Mouse (Mus musculus) kidney, embryonic 15.5 days (tissue): ENCODE measurements around the gene Plvap. TPM values are rescaled to one million over a fixed set of nuclear protein-coding genes. Genes with fewer than 3 reads are reported as not detected.
A peak's percentile ranks its signal among the peaks of the same experiment; 100 is the strongest.

Source experiments
- ATAC-seq: fragments of 200-750 bp; cut with Nextera tagmentation; replicated peaks from 2 replicates; pipeline ENCODE4 v1.8.0; 2017; ENCODE audit warnings: moderate TSS enrichment; ENCODE audit not compliant: low FRiP score
- H3K27ac ChIP-seq: fragments of 300-500 bp; sonication (generic); 2 replicates; pipeline ENCODE4 v1.5.1; 2015; ENCODE audit warnings: mild to moderate bottlenecking, inconsistent platforms
- H3K27me3 ChIP-seq: fragments of 300-500 bp; sonication (generic); 2 replicates; pipeline ENCODE4 v1.6.1; 2015; ENCODE audit warnings: inconsistent platforms
- H3K36me3 ChIP-seq: fragments of 300-500 bp; sonication (generic); 2 replicates; pipeline ENCODE4 v1.6.1; 2015; ENCODE audit warnings: inconsistent platforms
- H3K4me1 ChIP-seq: fragments of 300-500 bp; sonication (generic); 2 replicates; pipeline ENCODE4 v1.6.1; 2015; ENCODE audit warnings: inconsistent platforms
- H3K4me2 ChIP-seq: fragments of 300-500 bp; sonication (generic); 2 replicates; pipeline ENCODE4 v1.6.1; 2015; ENCODE audit warnings: moderate library complexity, mild to moderate bottlenecking, inconsistent platforms
- H3K4me3 ChIP-seq: fragments of 300-500 bp; sonication (generic); replicated peaks from 2 replicates; pipeline ENCODE4 v1.5.1; 2015; ENCODE audit warnings: mild to moderate bottlenecking, inconsistent platforms
- H3K9ac ChIP-seq: fragments of 300-500 bp; sonication (generic); 2 replicates; pipeline ENCODE4 v1.6.1; 2015; ENCODE audit warnings: mild to moderate bottlenecking, inconsistent platforms
- H3K9me3 ChIP-seq: fragments of 300-500 bp; sonication (generic); replicated peaks from 2 replicates; pipeline ENCODE4 v1.6.1; 2016; ENCODE audit warnings: inconsistent platforms
- WGBS: fragments of 180-500 bp; shearing (Covaris S2); methylation state at CpG from one replicate; pipeline ENCODE4 v1.1.7; 2015; ENCODE audit warnings: mixed read lengths; 5-methylcytosine and 5-hydroxymethylcytosine counted together
- polyA plus RNA-seq: library from polyadenylated mRNA; unstranded; fragments of >200 nt; fragmentation: Nextera tagmentation; extraction: Ambion mirVana; gene quantifications from 2 replicates; pipeline ENCODE4 v1.2.1, GENCODE M21; 2015

Gene Plvap
- polyA plus RNA-seq, 1 experiment from 2014 or later, result 143 TPM

GRCm38 (mm10) chr8:71468916-71469315, 42.6 kb downstream of the Plvap start, which contains the start of gene Dda1:
Gene Dda1 (plus strand): TSS chr8:71469199.
- Histone ChIP-seq H3K4me2 (peak within 1 kb of the TSS; percentile 74), H3K4me3 (peak within 1 kb of the TSS; percentile 70), H3K27me3 (no peaks in the 10 kb centered on the region), H3K27ac (peak within 1 kb of the TSS; percentile 42), H3K9me3 (no peaks in the 10 kb centered on the region), H3K36me3 (peaks cover 46% of the 10 kb centered on the region), H3K9ac (peak within 1 kb of the TSS; percentile 68), H3K4me1 (peaks cover 36% of the 10 kb centered on the region)
- peak; percentile 90 for ATAC-seq
- 0% methylated on average over 47 of the region's 52 CpGs for WGBS

GRCm38 (mm10) chr8:71468001-71468400, 43.6 kb downstream of the Plvap start:
- no peak overlapping the region for H3K4me3 ChIP-seq
- ATAC-seq, result no peak
- no peak overlapping the region for H3K4me2 ChIP-seq
- no peaks in the 10 kb centered on the region for H3K27me3 ChIP-seq
- no peak overlapping the region for H3K9ac ChIP-seq
- WGBS, result 96% methylated on average over 1 of the region's 1 CpGs
- H3K4me1 ChIP-seq, result peaks cover 43% of the 10 kb centered on the region
- peaks cover 37% of the 10 kb centered on the region for H3K36me3 ChIP-seq
- no peak overlapping the region for H3K27ac ChIP-seq
- no peaks in the 10 kb centered on the region for H3K9me3 ChIP-seq

- H3K4me2 ChIP-seq, result no peak overlapping the region
- no peak overlapping the region for H3K27ac ChIP-seq
- no peak overlapping the region for H3K9ac ChIP-seq
- no peaks in the 10 kb centered on the region for H3K9me3 ChIP-seq
- WGBS, result 91% methylated on average over 2 of the region's 2 CpGs
- H3K36me3 ChIP-seq, result peaks cover 29% of the 10 kb centered on the region
- peaks cover 51% of the 10 kb centered on the region for H3K4me1 ChIP-seq
- no peaks in the 10 kb centered on the region for H3K27me3 ChIP-seq
- ATAC-seq, result no peak
- no peak overlapping the region for H3K4me3 ChIP-seq
These were observed 44.4 kb downstream of the Plvap start for GRCm38 (mm10) chr8:71467201-71467600.

GRCm38 (mm10) chr8:71466198-71466597, 45.4 kb downstream of the Plvap start:
- WGBS, result 95% methylated on average over 5 of the region's 5 CpGs
- H3K4me3 ChIP-seq, result no peak overlapping the region
- H3K4me1 ChIP-seq, result peaks cover 50% of the 10 kb centered on the region
- H3K9ac ChIP-seq, result no peak overlapping the region
- peaks cover 25% of the 10 kb centered on the region for H3K36me3 ChIP-seq
- no peak overlapping the region for H3K4me2 ChIP-seq
- H3K9me3 ChIP-seq, result no peaks in the 10 kb centered on the region
- H3K27ac ChIP-seq, result no peak overlapping the region
- H3K27me3 ChIP-seq, result no peaks in the 10 kb centered on the region
- ATAC-seq, result no peak

- WGBS, result 80% methylated on average over 8 of the region's 8 CpGs
- Histone ChIP-seq H3K4me1 (peaks cover 45% of the 10 kb centered on the region), H3K36me3 (peaks cover 28% of the 10 kb centered on the region), H3K4me2 (peak overlapping the region; percentile 89), H3K4me3 (peak overlapping the region; percentile 92), H3K27me3 (no peaks in the 10 kb centered on the region), H3K9me3 (no peaks in the 10 kb centered on the region), H3K27ac (no peak overlapping the region), H3K9ac (no peak overlapping the region)
- ATAC-seq, result no peak
These were observed 45.8 kb downstream of the Plvap start for GRCm38 (mm10) chr8:71465733-71466132.

- under 1% methylated on average over 59 of the region's 59 CpGs for WGBS
- Histone ChIP-seq H3K9ac (peak within 1 kb of the TSS; percentile 79), H3K4me3 (peak within 1 kb of the TSS; percentile 92), H3K4me2 (peak within 1 kb of the TSS; percentile 89), H3K27ac (peak within 1 kb of the TSS; percentile 85), H3K4me1 (peaks cover 36% of the 10 kb centered on the region), H3K9me3 (no peaks in the 10 kb centered on the region), H3K27me3 (no peaks in the 10 kb centered on the region), H3K36me3 (peaks cover 34% of the 10 kb centered on the region)
- ATAC-seq, result peak; percentile 82
These were observed 46.7 kb downstream of the Plvap start, which contains the start of gene Mrpl34 for GRCm38 (mm10) chr8:71464513-71465500. Gene Mrpl34 (plus strand): TSS chr8:71464959.

- peaks cover 33% of the 10 kb centered on the region for H3K4me1 ChIP-seq
- 1% methylated on average over 55 of the region's 55 CpGs for WGBS
- no peaks in the 10 kb centered on the region for H3K27me3 ChIP-seq
- H3K9ac ChIP-seq, result peak within 1 kb of the TSS; percentile 79
- no peaks in the 10 kb centered on the region for H3K9me3 ChIP-seq
- peak within 1 kb of the TSS; percentile 89 for H3K4me2 ChIP-seq
- peak; percentile 82 for ATAC-seq
- peak within 1 kb of the TSS; percentile 85 for H3K27ac ChIP-seq
- peaks cover 48% of the 10 kb centered on the region for H3K36me3 ChIP-seq
- H3K4me3 ChIP-seq, result peak within 1 kb of the TSS; percentile 92
These were observed 48.1 kb downstream of the Plvap start, which contains the start of gene Abhd8 for GRCm38 (mm10) chr8:71463188-71464033. Gene Abhd8 (minus strand): TSS chr8:71463655.

GRCm38 (mm10) chr8:71462786-71463185, 48.8 kb downstream of the Plvap start:
- 0 out of 2 replicates have a peak, but pooled peaks have one; percentile 1 for ATAC-seq

GRCm38 (mm10) chr8:71462191-71462590, 49.4 kb downstream of the Plvap start:
- peak overlapping the region; percentile 92 for H3K4me3 ChIP-seq
- H3K9me3 ChIP-seq, result no peaks in the 10 kb centered on the region
- WGBS, result 67% methylated on average over 4 of the region's 4 CpGs
- peak overlapping the region; percentile 89 for H3K4me2 ChIP-seq
- H3K27ac ChIP-seq, result no peak overlapping the region
- no peak overlapping the region for H3K9ac ChIP-seq
- no peaks in the 10 kb centered on the region for H3K27me3 ChIP-seq
- peaks cover 33% of the 10 kb centered on the region for H3K4me1 ChIP-seq
- peaks cover 56% of the 10 kb centered on the region for H3K36me3 ChIP-seq
- ATAC-seq, result no peak

More at GRCm38 (mm10) chr8:71462786-71463185, 48.8 kb downstream of the Plvap start:
- peak overlapping the region; percentile 79 for H3K9ac ChIP-seq
- H3K4me1 ChIP-seq, result peaks cover 33% of the 10 kb centered on the region
- WGBS, result 8% methylated on average over 16 of the region's 16 CpGs
- H3K27ac ChIP-seq, result peak overlapping the region; percentile 85
- peaks cover 54% of the 10 kb centered on the region for H3K36me3 ChIP-seq
- H3K4me3 ChIP-seq, result peak overlapping the region; percentile 92
- H3K27me3 ChIP-seq, result no peaks in the 10 kb centered on the region
- H3K4me2 ChIP-seq, result peak overlapping the region; percentile 89
- H3K9me3 ChIP-seq, result no peaks in the 10 kb centered on the region

GRCm38 (mm10) chr8:71461152-71461840, 50.3 kb downstream of the Plvap start:
- 80% methylated on average over 47 of the region's 47 CpGs for WGBS
- no peak overlapping the region for H3K4me3 ChIP-seq
- no peak overlapping the region for H3K4me2 ChIP-seq
- no peaks in the 10 kb centered on the region for H3K27me3 ChIP-seq
- H3K9me3 ChIP-seq, result no peaks in the 10 kb centered on the region
- no peak for ATAC-seq
- H3K4me1 ChIP-seq, result peaks cover 33% of the 10 kb centered on the region
- H3K27ac ChIP-seq, result no peak overlapping the region
- no peak overlapping the region for H3K9ac ChIP-seq
- H3K36me3 ChIP-seq, result peaks cover 50% of the 10 kb centered on the region

GRCm38 (mm10) chr8:71460716-71461115, 50.8 kb downstream of the Plvap start:
- no peak overlapping the region for H3K9ac ChIP-seq
- WGBS, result 94% methylated on average over 6 of the region's 6 CpGs
- no peaks in the 10 kb centered on the region for H3K9me3 ChIP-seq
- H3K4me1 ChIP-seq, result peaks cover 27% of the 10 kb centered on the region
- H3K27me3 ChIP-seq, result no peaks in the 10 kb centered on the region
- H3K4me3 ChIP-seq, result no peak overlapping the region
- no peak overlapping the region for H3K27ac ChIP-seq
- no peak for ATAC-seq
- H3K4me2 ChIP-seq, result no peak overlapping the region
- H3K36me3 ChIP-seq, result peaks cover 45% of the 10 kb centered on the region
